Mouse (Mus musculus) heart, embryonic 14.5 days (tissue): ENCODE measurements at regions not wholly inside any gene's neighbourhood (a gene's known extent, or its start where the extent isn't known, plus 50 kb on each side); places are given as distances from the start of the nearest gene placed in this dataset.

Experiments
- ATAC-seq: fragments of 200-750 bp; cut with Nextera tagmentation; 2 replicates; pipeline ENCODE4 v1.8.0; 2017; ENCODE audit warnings: low read depth, moderate TSS enrichment; ENCODE audit not compliant: insufficient number of reproducible peaks, insufficient read depth, low FRiP score
- H3K27ac ChIP-seq, 2 experiments: fragments of 200-500 bp in 1 of 2; fragments of 300-500 bp in 1 of 2; sonication (generic) in 1 of 2; replicated peaks in 1 of 2; 2 replicates each; pipeline ENCODE4 v1.5.1; 2012 to 2014; ENCODE audit warnings: low read depth in 2 of 2, low read length in 2 of 2, control low read depth in 1 of 2, mild to moderate bottlenecking in 1 of 2, mixed read lengths in 1 of 2; ENCODE audit not compliant: control insufficient read depth in 1 of 2, insufficient read depth in 1 of 2
- H3K27me3 ChIP-seq: fragments of 300-500 bp; sonication (generic); 2 replicates; pipeline ENCODE4 v1.6.1; 2014; ENCODE audit warnings: mild to moderate bottlenecking, low read length, control low read depth; ENCODE audit not compliant: control insufficient read depth, insufficient read depth
- H3K36me3 ChIP-seq: fragments of 300-500 bp; sonication (generic); 2 replicates; pipeline ENCODE4 v1.6.1; 2014; ENCODE audit warnings: mild to moderate bottlenecking, control low read depth, low read length, mixed read lengths; ENCODE audit not compliant: control insufficient read depth, insufficient read depth
- H3K4me1 ChIP-seq, 2 experiments: fragments of 200-500 bp in 1 of 2; fragments of 300-500 bp in 1 of 2; sonication (generic) in 1 of 2; 2 replicates each; pipeline ENCODE4 v1.6.1; 2012 to 2014; ENCODE audit warnings: low read length in 2 of 2, control low read depth in 1 of 2, mixed read lengths in 1 of 2; ENCODE audit not compliant: control insufficient read depth in 2 of 2, insufficient read depth in 2 of 2
- H3K4me2 ChIP-seq: fragments of 300-500 bp; sonication (generic); 2 replicates; pipeline ENCODE4 v1.6.1; 2014; ENCODE audit warnings: mild to moderate bottlenecking, low read length
- H3K4me3 ChIP-seq, 2 experiments: fragments of 200-500 bp in 1 of 2; fragments of 300-500 bp in 1 of 2; sonication (generic) in 1 of 2; 2 replicates each; pipeline ENCODE4 v1.5.1; 2012 to 2014; ENCODE audit warnings: low read length in 2 of 2, mild to moderate bottlenecking in 2 of 2, control low read depth in 1 of 2, low read depth in 1 of 2, moderate library complexity in 1 of 2; ENCODE audit not compliant: control insufficient read depth in 1 of 2, insufficient read depth in 1 of 2
- H3K9ac ChIP-seq: fragments of 300-500 bp; sonication (generic); 2 replicates; pipeline ENCODE4 v1.6.1; 2014; ENCODE audit warnings: mild to moderate bottlenecking, low read length
- H3K9me3 ChIP-seq: fragments of 300-500 bp; sonication (generic); 2 replicates; pipeline ENCODE4 v1.6.1; 2016; ENCODE audit warnings: low read length, control low read depth; ENCODE audit not compliant: control insufficient read depth
- WGBS: fragments of 180-500 bp; shearing (Covaris S2); extraction: QIAGEN DNeasy Blood & Tissue Kit; methylation state at CpG from one replicate; pipeline ENCODE4 v1.1.7; 2014; 5-methylcytosine and 5-hydroxymethylcytosine counted together

DNA sequence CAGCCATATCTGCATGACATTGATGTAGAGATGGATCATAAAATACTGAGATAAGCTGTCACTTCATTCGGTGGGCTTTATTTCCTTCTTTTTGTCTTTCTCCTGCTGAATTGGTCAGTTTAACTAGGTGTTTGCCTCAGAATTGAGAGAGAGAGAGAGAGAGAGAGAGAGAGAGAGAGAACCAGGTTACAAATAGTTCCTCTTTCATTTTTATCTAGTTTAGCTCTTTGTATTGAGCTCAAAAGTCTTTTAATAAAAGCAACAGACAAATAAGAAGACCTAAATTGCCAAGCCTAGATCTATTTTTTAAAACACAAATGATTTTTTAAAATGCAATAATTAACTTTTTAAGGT, 253.4 kb upstream of the Zeb2 start:
- Histone ChIP-seq H3K27ac (no peak overlapping the region), H3K36me3 (no peaks in the 10 kb centered on the region), H3K4me1 (no peaks in the 10 kb centered on the region), H3K4me2 (no peak overlapping the region), H3K9ac (no peak overlapping the region), H3K9me3 (no peaks in the 10 kb centered on the region), H3K4me3 (no peak overlapping the region), H3K27me3 (no peaks in the 10 kb centered on the region)
- WGBS, result 58% methylated on average over 1 of the region's 1 CpGs
- ATAC-seq, result no peak

- H3K36me3 ChIP-seq, result no peaks in the 10 kb centered on the region
- ATAC-seq, result no peak
- H3K4me2 ChIP-seq, result no peak overlapping the region
- H3K4me1 ChIP-seq, result no peaks in the 10 kb centered on the region
- H3K27ac ChIP-seq, result no peak overlapping the region
- no peak overlapping the region for H3K4me3 ChIP-seq
- no peaks in the 10 kb centered on the region for H3K9me3 ChIP-seq
- H3K27me3 ChIP-seq, result no peaks in the 10 kb centered on the region
- 76% methylated on average over 5 of the region's 5 CpGs for WGBS
- H3K9ac ChIP-seq, result no peak overlapping the region
Observed at GRCm38 (mm10) chr2:45369914-45370614, 252.9 kb upstream of the Zeb2 start.

- Histone ChIP-seq H3K36me3 (no peaks in the 10 kb centered on the region), H3K4me3 (no peak overlapping the region), H3K4me2 (no peak overlapping the region), H3K4me1 (no peaks in the 10 kb centered on the region), H3K9ac (no peak overlapping the region), H3K9me3 (no peaks in the 10 kb centered on the region), H3K27ac (no peak overlapping the region), H3K27me3 (no peaks in the 10 kb centered on the region)
- no peak for ATAC-seq
- 72% methylated on average over 4 of the region's 4 CpGs for WGBS
Observed at GRCm38 (mm10) chr2:45369432-45369831, 252.2 kb upstream of the Zeb2 start.

DNA sequence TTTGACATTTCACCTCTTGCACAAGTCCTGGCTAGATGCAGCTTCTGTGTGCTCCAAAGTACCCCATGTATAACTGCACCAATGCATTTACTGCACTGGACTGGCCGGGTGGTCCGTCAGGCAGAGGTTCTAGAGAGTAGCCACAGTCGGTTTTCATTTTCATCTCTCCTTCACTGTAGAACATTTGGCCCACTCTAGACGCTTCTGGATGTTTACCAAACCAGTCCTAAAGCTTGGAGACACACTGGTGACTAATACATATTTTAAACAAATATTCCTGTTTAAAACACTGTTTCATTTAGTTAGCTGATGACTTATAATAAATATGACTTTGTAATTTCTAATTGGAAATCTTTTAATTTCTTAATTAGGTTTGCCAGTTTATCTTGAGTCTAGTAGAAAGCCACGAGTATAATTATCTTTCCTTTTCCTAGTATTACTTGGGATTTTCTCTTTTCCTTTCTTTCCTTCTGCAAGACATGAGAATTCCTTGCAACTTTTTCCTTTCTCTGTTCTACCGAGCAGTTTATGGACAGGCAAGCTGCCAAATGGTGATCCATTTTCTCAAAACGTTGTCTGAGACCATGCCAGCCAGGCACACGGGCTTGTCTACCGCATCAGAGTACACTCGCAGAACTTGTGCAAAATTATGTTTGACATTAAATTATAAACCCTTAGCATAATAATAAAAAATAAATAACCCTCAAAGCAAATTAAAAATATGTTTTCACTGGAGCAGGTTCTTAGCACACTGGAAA, 250.4 kb upstream of the Zeb2 start:
- 77% methylated on average over 10 of the region's 10 CpGs for WGBS
- H3K36me3 ChIP-seq, result no peaks in the 10 kb centered on the region
- no peak for ATAC-seq
- no peaks in the 10 kb centered on the region for H3K27me3 ChIP-seq
- no peak overlapping the region for H3K9ac ChIP-seq
- H3K27ac ChIP-seq, result no peak overlapping the region
- H3K4me2 ChIP-seq, result no peak overlapping the region
- no peaks in the 10 kb centered on the region for H3K9me3 ChIP-seq
- H3K4me3 ChIP-seq, result no peak overlapping the region
- no peaks in the 10 kb centered on the region for H3K4me1 ChIP-seq

DNA sequence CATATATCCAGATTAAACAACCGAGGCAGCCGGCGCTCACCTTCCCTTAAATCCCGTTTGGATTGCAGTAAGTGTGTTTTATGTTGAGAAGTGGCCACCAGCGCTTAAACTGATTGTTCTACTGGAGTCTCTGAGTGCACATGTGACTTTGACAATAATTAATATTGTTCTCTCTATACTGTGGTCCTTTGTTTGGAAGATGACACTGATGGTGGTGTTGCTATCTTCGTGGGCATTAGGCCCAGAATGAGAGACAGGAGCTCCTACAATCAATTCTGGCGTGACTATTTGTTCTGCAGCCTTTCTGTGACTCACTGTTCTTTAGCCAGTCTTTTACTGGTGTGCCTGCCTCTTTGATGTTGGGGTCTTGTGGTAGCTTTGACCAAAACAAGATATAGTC, 240.1 kb upstream of the Zeb2 start:
- WGBS, result 82% methylated on average over 7 of the region's 7 CpGs
- Histone ChIP-seq H3K4me2 (no peak overlapping the region), H3K27me3 (no peaks in the 10 kb centered on the region), H3K9me3 (no peaks in the 10 kb centered on the region), H3K4me1 (peaks cover 0 to 7% of the 10 kb centered on the region in 2 experiments; a peak in 1 of 4 replicates), H3K36me3 (no peaks in the 10 kb centered on the region), H3K27ac (no peak overlapping the region), H3K4me3 (no peak overlapping the region), H3K9ac (no peak overlapping the region)
- ATAC-seq, result no peak

GRCm38 (mm10) chr2:45356558-45357170, 239.5 kb upstream of the Zeb2 start:
- ATAC-seq, result no peak
- WGBS, result 68% methylated on average over 8 of the region's 8 CpGs

GRCm38 (mm10) chr2:45356021-45356420, 238.8 kb upstream of the Zeb2 start:
- Histone ChIP-seq H3K4me3 (no peak overlapping the region), H3K36me3 (no peaks in the 10 kb centered on the region), H3K27me3 (no peaks in the 10 kb centered on the region), H3K27ac (no peak overlapping the region), H3K9ac (no peak overlapping the region), H3K4me2 (no peak overlapping the region), H3K4me1 (no peaks in the 10 kb centered on the region), H3K9me3 (no peaks in the 10 kb centered on the region)
- WGBS, result 94% methylated on average over 12 of the region's 12 CpGs
- no peak for ATAC-seq

More at GRCm38 (mm10) chr2:45356558-45357170, 239.5 kb upstream of the Zeb2 start:
- Histone ChIP-seq H3K27me3 (no peaks in the 10 kb centered on the region), H3K9ac (no peak overlapping the region), H3K4me3 (no peak overlapping the region), H3K9me3 (no peaks in the 10 kb centered on the region), H3K4me1 (peaks cover 0 to under 1% of the 10 kb centered on the region in 2 experiments; a peak in 1 of 4 replicates), H3K36me3 (no peaks in the 10 kb centered on the region), H3K4me2 (no peak overlapping the region), H3K27ac (no peak overlapping the region)
